Mouse (Mus musculus) CH12.LX (cell line): ENCODE data around the gene Zswim7.

ENCODE experiments used
- BHLHE40 ChIP-seq: IDR thresholded peaks from 2 replicates; pipeline ENCODE4 v1.6.1; 2011; ENCODE audit warnings: mild to moderate bottlenecking, low read depth, low read length, improper control_type of control experiment
- CHD2 ChIP-seq: IDR thresholded peaks from 2 replicates; pipeline ENCODE4 v1.6.1; 2011; ENCODE audit warnings: low read length, improper control_type of control experiment
- CTCF ChIP-seq, 2 experiments: IDR thresholded peaks in 1 of 2; conservative IDR thresholded peaks in 1 of 2; 2 replicates each; pipeline ENCODE4 v1.5.1; 2011 to 2012; ENCODE audit warnings: low read depth in 2 of 2, low read length in 2 of 2, improper control_type of control experiment in 1 of 2, inconsistent platforms in 1 of 2, mild to moderate bottlenecking in 1 of 2, moderate library complexity in 1 of 2
- EP300 ChIP-seq: IDR thresholded peaks from 2 replicates; pipeline ENCODE4 v1.6.1; 2011; ENCODE audit warnings: low read length, improper control_type of control experiment
- HCFC1 ChIP-seq: IDR thresholded peaks from 2 replicates; pipeline ENCODE4 v1.6.1; 2012; ENCODE audit warnings: low read depth, mild to moderate bottlenecking, inconsistent platforms, low read length, improper control_type of control experiment
- KAT2A ChIP-seq: IDR thresholded peaks from 2 replicates; pipeline ENCODE4 v1.6.1; 2012; ENCODE audit warnings: low read length, improper control_type of control experiment, inconsistent platforms; ENCODE audit not compliant: insufficient replicate concordance
- MAFK ChIP-seq: IDR thresholded peaks from 2 replicates; pipeline ENCODE4 v1.6.1; 2011; ENCODE audit warnings: low read length, improper control_type of control experiment; ENCODE audit not compliant: insufficient replicate concordance
- MAX ChIP-seq: IDR thresholded peaks from 2 replicates; pipeline ENCODE4 v1.6.1; 2011; ENCODE audit warnings: low read length, improper control_type of control experiment
- NELFE ChIP-seq: IDR thresholded peaks from 2 replicates; pipeline ENCODE4 v1.6.1; 2011; ENCODE audit warnings: low read depth, low read length, improper control_type of control experiment
- POLR2A ChIP-seq: IDR thresholded peaks from 2 replicates; pipeline ENCODE4 v1.6.1; 2011; ENCODE audit warnings: low read depth, mild to moderate bottlenecking, improper control_type of control experiment, low read length
- RAD21 ChIP-seq: IDR thresholded peaks from 2 replicates; pipeline ENCODE4 v1.6.1; 2011; ENCODE audit warnings: low read depth, mild to moderate bottlenecking, low read length, improper control_type of control experiment, moderate library complexity
- RCOR1 ChIP-seq: conservative IDR thresholded peaks from 2 replicates; pipeline ENCODE4 v1.6.1; 2012; ENCODE audit warnings: low read depth, mild to moderate bottlenecking, inconsistent platforms, low read length, improper control_type of control experiment
- UBTF ChIP-seq: IDR thresholded peaks from 2 replicates; pipeline ENCODE4 v1.6.1; 2012; ENCODE audit warnings: low read depth, mild to moderate bottlenecking, inconsistent platforms, low read length, improper control_type of control experiment, moderate library complexity
- ZC3H11A ChIP-seq: IDR thresholded peaks from 2 replicates; pipeline ENCODE4 v1.6.1; 2012; ENCODE audit warnings: low read depth, mild to moderate bottlenecking, inconsistent platforms, low read length, improper control_type of control experiment

DNA sequence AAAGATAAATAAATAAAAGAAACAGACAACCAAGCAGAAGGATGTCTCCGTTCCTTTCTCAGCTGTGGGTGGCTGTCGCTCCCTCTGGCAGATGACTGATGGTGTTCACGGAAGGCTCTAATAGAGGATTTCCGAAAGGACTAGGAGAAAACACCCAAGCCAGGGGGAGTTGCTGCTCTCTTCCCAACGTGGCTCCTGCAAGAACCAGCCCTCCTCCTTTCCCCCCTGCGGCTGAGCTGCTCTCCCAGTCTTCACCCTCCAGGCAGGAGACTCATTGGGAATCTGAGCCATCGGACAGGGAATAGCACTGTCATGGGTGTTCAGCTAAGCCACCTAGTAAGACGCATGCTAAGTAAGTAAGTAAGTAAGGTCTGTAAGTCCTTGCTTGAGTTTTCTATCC, 4.1 kb downstream of the Zswim7 start:
- TF ChIP-seq CTCF (conservative IDR thresholded peaks at IDR 0.05 in 1 of 2, IDR thresholded peaks at IDR 0.05 in 1 of 2; ENCODE audit: low read depth in 2 of 2, low read length in 2 of 2): no peak
- TF ChIP-seq RCOR1: no peak
- no peak for TF ChIP-seq CHD2
- TF ChIP-seq BHLHE40: no peak
- TF ChIP-seq NELFE: no peak
- no peak for TF ChIP-seq POLR2A
- TF ChIP-seq RAD21: no peak
- no peak for TF ChIP-seq HCFC1
- TF ChIP-seq KAT2A: no peak
- no peak for TF ChIP-seq ZC3H11A
- no peak for TF ChIP-seq UBTF
- TF ChIP-seq EP300: no peak
- no peak for TF ChIP-seq MAX
- TF ChIP-seq MAFK: no peak
